Mouse (Mus musculus) brain, adult 2 months (tissue): ENCODE results near the gene Hnrnpl.

ENCODE experiments used
- DNase-seq: peaks from one replicate; pipeline ENCODE4 v3.0.0; 2011; ENCODE audit warnings: low read depth, low spot score

The Hnrnpl gene

GRCm38 (mm10) chr7:28790066-28790806 lies 18.1 kb upstream of the Hnrnpl start:
- DNase-seq, result no peak

GRCm38 (mm10) chr7:28791706-28792105 lies 16.6 kb upstream of the Hnrnpl start:
- no peak for DNase-seq

- no peak for DNase-seq
Measured at GRCm38 (mm10) chr7:28792391-28793185, 15.8 kb upstream of the Hnrnpl start.

GRCm38 (mm10) chr7:28793834-28794233 lies 14.5 kb upstream of the Hnrnpl start:
- peak; percentile 52 for DNase-seq

GRCm38 (mm10) chr7:28794496-28794895 lies 13.8 kb upstream of the Hnrnpl start:
- DNase-seq, result no peak

GRCm38 (mm10) chr7:28795832-28796231 lies 12.5 kb upstream of the Hnrnpl start:
- DNase-seq, result no peak

GRCm38 (mm10) chr7:28796562-28796975 lies 11.8 kb upstream of the Hnrnpl start:
- DNase-seq, result peak; percentile 92

- DNase-seq, result no peak
Measured at GRCm38 (mm10) chr7:28799994-28800393, 8.3 kb upstream of the Hnrnpl start.

GRCm38 (mm10) chr7:28801451-28801850 lies 6.9 kb upstream of the Hnrnpl start:
- DNase-seq, result no peak

GRCm38 (mm10) chr7:28801901-28802670 lies 6.3 kb upstream of the Hnrnpl start:
- DNase-seq, result no peak

- peak; percentile 43 for DNase-seq
Measured at GRCm38 (mm10) chr7:28802846-28803588, 5.3 kb upstream of the Hnrnpl start.

- DNase-seq, result no peak
Measured at GRCm38 (mm10) chr7:28803756-28804155, 4.6 kb upstream of the Hnrnpl start.

GRCm38 (mm10) chr7:28806869-28807268 lies 1.5 kb upstream of the Hnrnpl start:
- no peak for DNase-seq

GRCm38 (mm10) chr7:28807641-28808220 lies 610 bp upstream of the Hnrnpl start:
- peak; percentile 44 for DNase-seq

- DNase-seq, result peak; percentile 97
Measured at GRCm38 (mm10) chr7:28808957-28809393, 634 bp downstream of the Hnrnpl start.

GRCm38 (mm10) chr7:28809401-28810089 lies 1.2 kb downstream of the Hnrnpl start:
- peak; percentile 83 for DNase-seq

GRCm38 (mm10) chr7:28810107-28811066 lies 2.0 kb downstream of the Hnrnpl start:
- DNase-seq, result peak; percentile 100

GRCm38 (mm10) chr7:28811228-28811627 lies 2.9 kb downstream of the Hnrnpl start:
- peak; percentile 96 for DNase-seq

GRCm38 (mm10) chr7:28811640-28812275 lies 3.4 kb downstream of the Hnrnpl start:
- no peak for DNase-seq
